Mouse (Mus musculus) thymus, adult 2 months (tissue): Measurements from ENCODE around the gene Prickle2.

Experiments
- CTCF ChIP-seq: fragments of 200-500 bp; IDR thresholded peaks from 2 replicates; pipeline ENCODE4 v1.5.1; 2012; ENCODE audit warnings: mild to moderate bottlenecking, control low read depth, low read length, moderate library complexity, borderline replicate concordance; ENCODE audit not compliant: control insufficient read depth, poor library complexity, insufficient read depth; ENCODE audit errors: extremely low read depth
- POLR2A ChIP-seq: fragments of 200-500 bp; IDR thresholded peaks from 2 replicates; pipeline ENCODE4 v1.6.1; 2012; ENCODE audit warnings: mild to moderate bottlenecking, low read length, control low read depth, moderate library complexity; ENCODE audit not compliant: control insufficient read depth, poor library complexity, insufficient read depth; ENCODE audit errors: extremely low read depth

DNA sequence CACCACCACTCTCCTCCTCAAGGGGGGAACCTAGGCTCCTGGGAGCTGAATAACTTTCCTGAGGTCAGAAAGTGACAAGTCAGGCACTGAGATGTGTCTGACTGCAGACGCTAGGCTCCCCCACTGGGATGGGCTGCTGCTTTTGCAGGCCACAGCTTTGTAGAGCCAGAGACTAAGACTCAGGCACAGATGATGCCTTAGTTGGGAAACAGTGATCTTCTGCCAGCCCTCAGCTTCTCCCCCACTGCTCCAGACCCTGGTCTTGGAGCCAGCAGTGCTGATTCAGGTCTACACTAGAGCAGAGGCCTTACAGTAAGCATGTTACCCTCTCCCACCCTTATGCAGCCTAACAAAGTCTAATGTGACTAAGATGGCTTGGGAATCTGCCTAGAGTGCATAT, 254.5 kb downstream of the Prickle2 start:
- TF ChIP-seq CTCF (no peak), POLR2A (no peak)
